Mouse (Mus musculus): ENCODE data around the gene Syt12. TPM values are rescaled to one million over a fixed set of nuclear protein-coding genes. Genes with fewer than 3 reads are reported as not detected.

Syt12 gene
- polyA plus RNA-seq, 1 experiment from 2014 or later, result 0.94 TPM

DNA sequence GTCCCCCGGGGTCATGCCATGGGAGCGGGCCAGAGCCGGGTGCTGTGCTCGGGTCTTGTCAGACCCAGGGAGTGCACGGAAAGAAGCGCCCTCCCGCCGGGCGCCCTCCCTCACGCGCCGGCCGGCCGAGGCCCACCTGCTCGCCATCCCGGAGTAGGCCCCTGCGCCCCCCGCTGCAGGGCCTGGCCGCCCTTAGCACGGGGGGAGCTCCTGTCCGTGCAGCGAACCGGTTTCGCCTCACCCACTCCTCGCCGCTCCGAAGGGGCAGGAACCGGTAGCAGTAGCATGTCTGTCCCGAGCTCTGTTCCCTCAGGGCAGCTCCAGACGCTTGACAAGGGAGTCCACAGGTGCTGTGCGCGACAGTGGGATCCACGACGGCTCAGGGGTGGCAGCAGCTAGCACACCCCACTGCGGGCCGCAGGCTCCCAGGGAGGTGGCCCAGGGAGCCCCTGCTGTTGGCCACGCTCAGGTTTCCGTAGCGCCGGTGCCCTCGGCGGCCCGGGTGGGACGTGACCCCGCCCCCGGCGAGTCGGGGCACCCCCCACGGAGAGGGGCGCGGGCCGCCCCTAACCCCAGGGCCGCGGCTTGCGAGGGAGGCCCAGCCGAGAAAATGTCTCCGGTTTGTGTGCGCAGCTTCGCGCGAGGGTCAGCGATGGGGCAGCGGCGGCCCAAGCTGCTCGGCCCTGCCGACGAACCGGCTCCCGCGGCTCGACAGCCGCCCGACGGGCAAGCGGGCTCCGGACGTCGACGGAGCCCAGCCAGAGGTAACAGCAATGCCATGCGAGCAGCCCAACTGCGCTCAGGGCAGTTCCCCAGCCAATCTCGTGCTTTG is 79.2 kb downstream of the Syt12 start, which contains the start of gene Kdm2a:
Gene Kdm2a, minus strand, starts transcription at position 488 of the 832 bp plus-strand sequence.
- Histone ChIP-seq H3K36me3 (peaks cover 8% of the 10 kb centered on the region), H3K27ac (replicated peaks) (peak within 1 kb of the TSS; percentile 93), H3K9me3 (no peaks in the 10 kb centered on the region), H3K27me3 (replicated peaks) (no peaks in the 10 kb centered on the region; the same call in 1 of the 2 replicates), H3K9ac (peak within 1 kb of the TSS; percentile 100), H3K4me1 (peaks cover 24% of the 10 kb centered on the region), H3K4me3 (peak within 1 kb of the TSS; percentile 99), H3K4me2 (peak within 1 kb of the TSS; percentile 82)
- WGBS, result under 1% methylated on average over 77 of the region's 82 CpGs
- peak; percentile 6 for ATAC-seq (ENCODE audit: extremely low read depth, insufficient number of reproducible peaks, low FRiP score, low TSS enrichment)

DNA sequence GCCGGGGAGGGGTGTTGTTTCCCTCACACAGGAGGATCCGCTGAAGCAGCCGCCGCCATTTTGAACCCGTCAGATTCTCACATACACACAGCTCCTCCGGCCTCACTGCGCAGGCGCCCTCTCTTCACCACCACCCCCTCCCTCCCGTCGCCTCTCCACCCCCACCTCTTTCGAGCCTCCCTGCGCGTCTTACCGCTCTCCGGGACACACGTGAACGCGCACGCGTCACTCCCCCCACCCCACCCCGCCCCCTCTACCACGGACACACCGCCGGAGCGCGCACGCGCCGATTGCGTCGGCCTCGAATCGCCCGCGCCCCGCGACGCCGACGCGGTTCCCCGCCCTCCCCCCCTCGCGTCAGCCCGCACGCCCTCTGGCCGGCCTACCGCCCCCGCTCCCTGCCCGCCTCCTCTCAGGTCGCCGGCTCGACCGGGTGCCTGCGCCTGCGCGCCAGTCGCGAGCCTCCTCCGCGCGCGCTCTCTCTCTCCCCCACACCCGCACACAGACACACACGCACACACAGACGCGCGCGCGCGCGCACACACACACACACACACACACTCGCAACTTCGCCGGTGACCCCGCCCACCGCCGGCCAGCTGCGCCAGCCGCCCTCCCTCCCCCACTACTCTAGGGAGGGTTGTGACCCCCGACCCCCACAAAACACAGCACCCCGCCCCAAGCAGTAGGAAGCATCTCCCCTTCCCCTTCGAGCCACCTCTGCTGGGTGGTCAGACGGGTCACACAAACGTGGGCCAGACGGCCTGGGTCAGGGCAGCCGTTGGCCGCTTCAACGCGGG is 80.0 kb downstream of the Syt12 start:
- WGBS, result under 1% methylated on average over 64 of the region's 90 CpGs
- H3K9me3 ChIP-seq, result no peaks in the 10 kb centered on the region
- peak; percentile 88 for ATAC-seq (ENCODE audit: extremely low read depth, insufficient number of reproducible peaks, low FRiP score, low TSS enrichment)
- peak overlapping the region; percentile 100 for H3K9ac ChIP-seq
- H3K27me3 ChIP-seq (replicated peaks), result no peaks in the 10 kb centered on the region; the same call in 1 of the 2 replicates
- peak overlapping the region; percentile 82 for H3K4me2 ChIP-seq
- H3K27ac ChIP-seq (replicated peaks), result peak overlapping the region; percentile 93
- peaks cover 13% of the 10 kb centered on the region for H3K36me3 ChIP-seq
- peaks cover 30% of the 10 kb centered on the region for H3K4me1 ChIP-seq
- H3K4me3 ChIP-seq, result peak overlapping the region; percentile 99

- under 1% methylated on average over 64 of the region's 80 CpGs for WGBS
- H3K4me2 ChIP-seq, result peak overlapping the region; percentile 82
- H3K27me3 ChIP-seq (replicated peaks), result no peaks in the 10 kb centered on the region; the same call in 1 of the 2 replicates
- peak overlapping the region; percentile 93 for H3K27ac ChIP-seq (replicated peaks)
- ATAC-seq (ENCODE audit: extremely low read depth, insufficient number of reproducible peaks, low FRiP score, low TSS enrichment), result peak; percentile 22; the same call in 1 of the 2 replicates
- H3K36me3 ChIP-seq, result peaks cover 18% of the 10 kb centered on the region
- H3K4me3 ChIP-seq, result peak overlapping the region; percentile 99
- peak overlapping the region; percentile 100 for H3K9ac ChIP-seq
- no peaks in the 10 kb centered on the region for H3K9me3 ChIP-seq
- peaks cover 38% of the 10 kb centered on the region for H3K4me1 ChIP-seq
Measured at GRCm38 (mm10) chr19:4396081-4396997, 80.9 kb downstream of the Syt12 start.

Other genes starting within 250 kb of the Syt12 start
- 19.9 and 23.5 TPM in 2 replicates for gene Pold4, start 245.5 kb downstream of the Syt12 start, polyA plus RNA-seq (2015; fragmentation: Nextera tagmentation; extraction: Ambion mirVana)
- 5.0 and 6.7 TPM in 2 replicates for gene Ssh3, start 208.3 kb downstream of the Syt12 start, polyA plus RNA-seq (2015; fragmentation: Nextera tagmentation; extraction: Ambion mirVana)
- 1.0 and 1.6 TPM in 2 replicates for gene Ankrd13d, start 194.3 kb downstream of the Syt12 start, polyA plus RNA-seq (2015; fragmentation: Nextera tagmentation; extraction: Ambion mirVana)
- gene Grk2, start 171.2 kb downstream of the Syt12 start, polyA plus RNA-seq (2015; fragmentation: Nextera tagmentation; extraction: Ambion mirVana), result 9.4 and 12.9 TPM in 2 replicates
- 31.6 and 35.5 TPM in 2 replicates for gene Kdm2a, start 79.2 kb downstream of the Syt12 start, polyA plus RNA-seq (2015; fragmentation: Nextera tagmentation; extraction: Ambion mirVana)
- 25.0 and 25.1 TPM in 2 replicates for gene Rhod, start 38.0 kb downstream of the Syt12 start, polyA plus RNA-seq (2015; fragmentation: Nextera tagmentation; extraction: Ambion mirVana)
- not detected in 2 replicates for gene 2010003K11Rik, start 21.1 kb upstream of the Syt12 start, polyA plus RNA-seq (2015; fragmentation: Nextera tagmentation; extraction: Ambion mirVana)
- 11.6 and 13.1 TPM in 2 replicates for gene Pcx, start 33.0 kb upstream of the Syt12 start, polyA plus RNA-seq (2015; fragmentation: Nextera tagmentation; extraction: Ambion mirVana)
- 3.2 and 3.8 TPM in 2 replicates for gene Lrfn4, start 138.2 kb upstream of the Syt12 start, polyA plus RNA-seq (2015; fragmentation: Nextera tagmentation; extraction: Ambion mirVana)
- 37.7 and 41.2 TPM in 2 replicates for gene Rce1, start 148.2 kb upstream of the Syt12 start, polyA plus RNA-seq (2015; fragmentation: Nextera tagmentation; extraction: Ambion mirVana)
- gene Gm960, start 221.2 kb upstream of the Syt12 start, polyA plus RNA-seq (2015; fragmentation: Nextera tagmentation; extraction: Ambion mirVana), result 1.4 and 1.6 TPM in 2 replicates
- 0.16 and 0.33 TPM in 2 replicates for gene Sptbn2, start 233.7 kb upstream of the Syt12 start, polyA plus RNA-seq (2015; fragmentation: Nextera tagmentation; extraction: Ambion mirVana)

Data from heart, embryonic 13.5 days (tissue).